Mouse (Mus musculus) left cerebral cortex, postnatal 10 days (tissue): Measurements from ENCODE around the gene Riok2. TPM values are rescaled to one million over a fixed set of nuclear protein-coding genes. Genes with fewer than 3 reads are reported as not detected.

ENCODE experiments used
- DNase-seq, 2 experiments: peaks; one replicate each; pipeline ENCODE4 v3.0.0; 2021 to 2022; ENCODE audit warnings: low spot score in 2 of 2, mixed read lengths in 1 of 2; ENCODE audit errors: extremely low spot score in 1 of 2
- intact Hi-C: fragments of 180-260 bp; cut with DNase I; formaldehyde crosslinking; loops from one replicate; pipeline ENCODE4 v1.15.1; 2025
- total RNA-seq, 2 experiments: library from RNA; stranded (reverse); gene quantifications; 2 replicates each; pipeline ENCODE4 v1.2.3; 2021

Riok2 gene
- total RNA-seq, 2 experiments from 2014 or later = 16.4 to 17.0 TPM

DNA sequence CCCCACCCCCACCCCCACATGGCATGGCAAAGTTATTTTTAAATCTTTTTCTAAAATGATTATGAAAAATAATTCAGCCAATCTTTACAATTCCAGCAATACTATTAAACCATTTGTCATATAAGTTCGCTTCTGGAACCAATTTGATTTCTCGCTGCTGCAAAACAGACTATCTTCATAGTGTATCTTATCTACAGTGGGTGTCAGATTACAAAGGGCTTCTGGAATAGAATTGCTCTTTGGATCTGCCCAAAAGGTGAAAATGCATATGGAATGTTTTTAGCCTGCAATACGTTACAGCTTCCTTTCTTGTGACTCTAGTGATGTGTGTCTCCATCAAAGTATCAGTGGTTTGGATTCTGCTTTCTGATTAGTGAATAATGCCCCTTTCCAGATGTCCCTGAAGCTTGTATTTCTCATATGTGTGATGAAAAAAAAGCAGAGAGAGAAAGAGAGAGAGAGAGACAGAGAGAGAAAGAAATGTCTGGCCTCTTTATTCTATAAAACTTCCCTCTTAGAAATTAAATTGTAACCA, 29.5 kb downstream of the Riok2 start:
- intact Hi-C loops = loop anchor here (5.0 kb wide), 1 partner anchor 44 kb away; no protein-coding TSS in a partner anchor

DNA sequence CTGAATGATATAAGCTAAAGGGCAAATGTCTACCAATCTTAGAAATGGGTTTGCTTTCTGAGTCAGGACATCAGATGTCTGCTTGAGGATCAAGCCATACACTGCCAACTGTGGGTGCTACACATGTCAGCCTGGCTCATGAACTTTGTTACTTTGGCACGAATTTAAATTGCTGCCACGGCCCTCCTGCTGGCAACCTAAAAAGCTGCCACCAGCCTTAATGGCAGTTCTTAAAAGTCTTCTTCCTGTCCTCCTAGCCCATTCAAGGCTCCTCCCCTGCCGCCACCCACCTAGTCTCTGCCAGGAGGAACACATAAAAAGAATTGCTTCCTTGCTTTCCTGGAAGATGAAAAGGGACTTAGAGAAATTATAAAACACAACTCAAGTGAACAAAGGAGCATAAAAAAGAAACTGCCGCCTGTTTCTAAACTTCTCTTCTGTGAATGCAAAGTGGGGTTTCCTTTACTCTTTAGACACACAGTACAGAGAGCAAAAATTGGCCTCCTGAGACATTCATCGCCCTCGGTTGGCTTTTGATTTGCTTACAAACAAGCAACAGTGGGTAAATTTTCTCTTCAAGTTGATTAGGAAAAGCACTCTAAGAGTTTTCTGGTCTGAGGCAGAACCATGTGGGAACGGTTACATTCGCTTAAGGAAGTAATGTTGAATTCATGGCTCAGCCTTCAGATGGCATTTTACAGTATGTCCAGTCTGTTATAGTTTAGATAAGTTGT, 30.9 kb downstream of the Riok2 start:
- intact Hi-C loops = loop anchor here (5.0 kb wide), 1 partner anchor 42 kb away; no protein-coding TSS in a partner anchor
- DNase-seq = peak in 1 of 2 experiments; percentile 42

More for the DNA sequence above, 29.5 kb downstream of the Riok2 start:
- no peak for DNase-seq

DNA sequence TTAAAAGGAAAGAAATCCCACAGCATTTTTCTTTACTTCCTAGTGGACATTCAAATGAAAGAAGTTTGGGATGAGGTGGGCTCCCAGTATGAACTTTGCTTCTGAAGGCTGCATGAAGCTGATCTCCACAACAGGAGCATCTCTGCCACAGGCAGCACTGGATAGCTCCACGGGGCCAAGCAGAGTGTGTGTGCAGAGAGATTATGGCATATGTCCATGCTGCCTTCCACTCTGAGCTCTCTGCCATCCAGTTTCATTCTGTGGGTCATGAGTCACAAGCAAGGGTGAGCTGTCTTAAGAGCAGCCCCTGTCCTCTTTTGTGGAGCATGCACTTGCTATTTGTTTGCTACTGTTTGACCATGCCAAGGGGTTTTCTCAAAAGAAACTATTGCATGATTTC, 31.5 kb downstream of the Riok2 start:
- no peak for DNase-seq
- intact Hi-C loops = no loop called here

DNA sequence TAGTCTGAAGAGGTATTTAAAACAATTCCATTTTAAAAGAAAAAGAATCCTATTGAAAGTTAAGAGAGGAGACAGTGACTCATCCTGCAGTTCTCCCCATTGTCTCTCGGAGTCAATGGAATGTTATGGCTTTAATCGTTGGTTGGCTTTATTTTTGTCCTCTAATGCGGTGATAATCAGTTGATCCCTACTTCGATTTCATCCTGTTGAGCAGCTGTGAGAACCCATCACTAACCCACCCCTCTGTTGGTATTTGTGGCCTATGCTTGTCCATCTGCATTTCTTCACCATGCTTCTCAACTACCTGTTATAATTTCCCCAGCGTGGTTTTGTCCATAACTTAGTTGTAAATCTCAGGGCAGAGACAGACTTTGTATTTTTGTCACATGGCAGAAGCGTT, 34.0 kb downstream of the Riok2 start:
- intact Hi-C loops = no loop called here
- no peak for DNase-seq

DNA sequence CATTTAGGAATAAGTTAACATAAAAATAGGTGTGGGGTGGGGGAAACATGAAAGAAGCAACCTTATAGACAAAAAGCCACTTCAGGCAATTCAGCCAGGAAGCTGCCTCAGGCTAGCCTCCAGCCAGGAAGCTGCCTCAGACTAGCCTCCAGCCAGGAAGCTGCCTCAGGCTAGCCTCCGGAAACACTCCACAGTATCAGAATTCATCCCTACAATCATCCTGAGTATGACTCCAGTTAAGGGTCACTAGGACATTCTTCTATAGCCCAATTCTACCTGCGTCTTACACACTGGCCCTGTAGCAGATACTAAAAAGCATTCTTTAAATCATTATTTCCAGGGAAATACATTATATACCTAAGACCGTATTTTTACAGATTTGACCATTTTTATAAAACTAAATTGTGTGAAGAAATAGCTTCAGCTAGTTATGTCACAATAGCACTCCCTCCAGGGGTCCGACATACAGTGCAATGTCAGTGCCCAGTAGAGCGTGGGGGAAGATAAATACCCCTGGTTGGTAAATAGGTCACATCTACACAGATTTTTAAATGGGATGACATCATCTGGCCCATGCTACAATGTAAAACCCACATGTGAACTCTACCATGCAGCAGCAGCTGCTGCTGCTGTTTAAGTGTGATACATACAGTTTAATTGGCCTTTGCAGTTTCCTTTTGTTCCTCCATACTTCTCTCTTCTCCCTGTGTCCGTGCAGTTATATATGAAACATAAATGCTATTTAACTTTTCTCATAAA, 34.8 kb downstream of the Riok2 start:
- intact Hi-C loops = no loop called here
- no peak for DNase-seq

DNA sequence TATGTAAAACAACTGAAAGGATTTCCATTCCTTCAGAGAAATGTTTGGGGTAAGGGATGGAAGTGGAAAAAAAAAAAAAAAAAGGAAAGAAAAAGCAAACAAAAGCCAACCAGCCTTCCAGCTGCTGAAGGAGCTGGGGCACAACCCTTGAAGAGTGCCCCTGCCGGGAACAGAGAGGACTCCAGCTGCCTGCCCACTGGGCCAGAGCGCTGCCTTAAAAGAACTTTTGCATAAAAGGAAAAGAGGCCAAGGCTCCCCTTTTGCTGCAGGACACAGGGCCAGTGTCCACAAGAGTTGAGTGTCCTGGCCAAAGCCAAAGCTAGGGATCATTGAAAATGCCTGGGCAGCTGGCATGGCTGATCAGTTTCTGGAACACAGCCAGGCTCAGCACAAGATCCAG, 35.5 kb downstream of the Riok2 start:
- intact Hi-C loops = no loop called here
- peak; percentile 44 to 47 for DNase-seq

DNA sequence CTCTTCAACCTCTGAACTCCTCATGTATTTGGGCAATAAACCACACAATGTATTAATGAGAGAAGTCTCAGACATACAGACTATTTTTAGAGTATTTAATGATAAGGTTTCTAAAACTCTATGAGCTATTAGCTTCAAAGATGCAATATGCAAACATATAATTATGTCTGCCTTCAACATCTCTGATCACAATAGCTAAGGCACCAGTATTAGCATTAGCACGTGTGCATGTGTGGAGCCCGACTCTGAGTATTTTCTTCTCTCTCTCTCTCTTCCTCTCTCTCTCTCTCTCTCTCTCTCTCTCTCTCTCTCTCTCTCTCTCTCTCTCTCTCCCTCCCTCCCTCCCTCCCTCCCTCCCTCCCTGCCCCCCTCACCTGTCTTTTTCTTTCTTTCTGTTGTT, 37.3 kb downstream of the Riok2 start:
- intact Hi-C loops = no loop called here
- no peak for DNase-seq

DNA sequence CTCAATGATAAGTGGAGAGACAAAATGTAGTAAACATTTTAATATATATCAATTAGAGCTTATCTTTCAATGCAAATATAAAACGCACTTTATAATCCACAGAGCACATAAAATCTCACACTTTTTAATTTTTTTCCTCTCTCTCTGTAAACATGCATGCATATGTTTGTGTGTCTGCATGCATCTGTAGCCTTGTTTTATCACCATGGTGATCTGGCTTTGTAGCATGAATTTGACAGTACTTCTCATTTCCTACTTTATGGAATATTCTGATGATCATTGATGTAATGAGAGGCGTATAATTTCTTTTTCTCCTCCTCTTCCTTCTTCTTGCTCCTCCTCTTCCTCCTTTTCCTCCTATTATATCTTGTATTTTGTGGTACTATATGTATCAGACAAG, 38.1 kb downstream of the Riok2 start:
- no peak for DNase-seq
- intact Hi-C loops = no loop called here

DNA sequence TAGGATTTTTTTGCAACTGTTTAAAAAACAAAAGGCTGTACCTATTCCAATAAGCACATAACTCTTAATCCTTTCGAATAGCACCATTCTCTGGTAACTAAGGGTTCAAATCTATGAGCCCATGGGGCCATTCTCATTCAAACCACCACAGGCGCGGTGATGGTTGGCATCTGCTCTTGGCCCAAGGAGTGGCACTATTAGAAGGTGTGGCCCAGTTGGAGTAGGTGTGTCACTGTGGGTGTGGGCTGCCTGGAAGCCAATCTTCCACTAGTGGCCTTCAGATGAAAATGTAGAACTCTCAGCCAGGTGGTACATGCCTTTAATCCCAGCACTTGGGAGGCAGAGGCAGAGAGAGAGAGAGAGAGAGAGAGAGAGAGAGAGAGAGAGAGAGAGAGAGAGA, 40.1 kb downstream of the Riok2 start:
- DNase-seq = no peak
- intact Hi-C loops = no loop called here

DNA sequence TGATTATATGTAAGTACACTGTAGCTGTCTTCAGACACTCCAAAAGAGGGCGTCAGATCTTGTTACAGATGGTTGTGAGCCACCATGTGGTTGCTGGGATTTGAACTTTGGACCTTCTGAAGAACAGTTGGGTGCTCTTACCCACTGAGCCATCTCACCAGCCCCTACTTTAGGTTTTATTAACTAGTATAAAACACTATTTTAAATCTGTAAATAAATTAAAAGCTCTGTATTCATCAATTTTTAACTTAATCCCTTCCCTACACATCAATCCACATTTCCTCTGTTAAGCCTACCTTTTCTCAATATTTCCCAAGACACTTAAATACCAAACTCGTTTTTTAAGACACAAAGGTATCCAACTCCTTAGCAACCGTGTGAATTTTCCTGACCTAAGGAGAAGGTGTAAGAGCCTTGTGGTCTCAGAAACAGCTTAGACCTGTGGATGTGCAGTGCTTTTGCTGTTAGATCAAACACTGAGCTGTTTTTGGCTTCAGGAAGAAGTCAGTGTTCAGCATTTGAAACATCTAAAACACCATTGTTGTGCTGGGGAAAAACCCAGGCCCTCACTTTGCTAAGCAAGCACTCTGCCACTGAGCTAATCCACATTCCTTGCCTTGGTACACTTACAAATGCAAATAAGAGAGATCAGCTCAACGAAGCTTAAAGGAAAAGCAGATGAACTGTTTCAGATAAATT, 50.6 kb downstream of the Riok2 start:
- no peak for DNase-seq
- intact Hi-C loops = no loop called here

DNA sequence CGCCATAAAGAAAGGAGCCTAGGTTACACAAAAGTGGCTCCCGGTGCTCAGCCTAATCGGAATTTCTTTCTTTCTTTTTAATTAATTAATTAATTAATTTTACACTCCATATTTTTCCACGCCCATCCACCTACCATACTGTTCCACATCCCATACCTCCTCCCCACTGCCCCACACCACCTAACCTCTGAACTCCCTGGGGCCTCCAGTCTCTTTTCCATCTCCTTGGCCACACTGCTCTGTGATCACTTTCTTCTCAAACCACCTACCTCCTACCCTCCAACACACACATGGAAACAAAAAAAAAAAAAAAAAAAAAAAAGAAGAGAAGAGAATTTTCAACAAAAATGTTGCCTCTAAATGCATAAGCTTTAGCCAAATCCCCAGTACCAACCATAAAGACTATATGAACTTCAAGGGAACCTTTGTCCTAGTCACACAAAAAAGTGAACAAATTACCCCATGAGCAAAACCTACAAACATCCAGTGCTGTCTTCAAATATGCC, 51.3 kb downstream of the Riok2 start:
- DNase-seq = no peak
- intact Hi-C loops = no loop called here

DNA sequence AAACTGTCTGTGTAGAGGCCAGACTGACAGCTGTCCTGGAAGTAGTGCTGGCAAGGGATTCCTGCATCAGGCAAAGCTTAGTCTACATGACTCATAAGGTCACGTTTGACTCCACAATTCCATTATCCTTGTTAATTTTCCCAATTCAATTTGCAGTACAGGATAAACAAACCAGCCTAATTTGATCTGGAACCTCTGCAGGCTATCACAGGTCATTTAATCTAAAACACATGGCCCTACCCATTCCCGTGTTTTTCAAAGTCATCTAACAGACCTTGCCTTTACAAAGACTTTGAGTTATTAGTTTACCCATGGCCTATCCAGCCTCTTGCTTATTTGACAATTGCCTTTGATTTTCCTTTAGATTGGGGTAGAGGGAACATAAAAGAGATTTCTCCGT, 51.8 kb downstream of the Riok2 start:
- intact Hi-C loops = no loop called here

DNA sequence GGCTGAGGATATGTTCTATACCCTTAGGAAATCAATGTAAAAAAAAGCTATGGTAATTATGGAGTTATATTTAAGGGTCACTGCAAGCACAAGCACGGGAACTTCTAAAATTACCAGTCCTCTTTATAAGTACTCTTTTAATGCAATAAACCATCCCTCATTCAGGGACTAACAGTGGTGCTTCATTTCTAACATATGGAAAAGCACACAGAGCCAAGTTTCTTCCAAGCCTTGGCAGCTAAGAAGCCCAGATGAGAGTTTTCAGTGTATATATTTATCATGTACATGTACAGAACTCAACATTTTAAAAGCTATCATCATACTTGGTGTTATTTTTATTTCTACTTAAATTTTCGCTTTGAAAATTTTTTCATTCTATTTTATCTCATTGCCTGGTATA, 54.8 kb downstream of the Riok2 start:
- peak in 1 of 2 experiments; percentile 32 for DNase-seq
- intact Hi-C loops = no loop called here

More for the DNA sequence above, 51.8 kb downstream of the Riok2 start:
- no peak for DNase-seq

DNA sequence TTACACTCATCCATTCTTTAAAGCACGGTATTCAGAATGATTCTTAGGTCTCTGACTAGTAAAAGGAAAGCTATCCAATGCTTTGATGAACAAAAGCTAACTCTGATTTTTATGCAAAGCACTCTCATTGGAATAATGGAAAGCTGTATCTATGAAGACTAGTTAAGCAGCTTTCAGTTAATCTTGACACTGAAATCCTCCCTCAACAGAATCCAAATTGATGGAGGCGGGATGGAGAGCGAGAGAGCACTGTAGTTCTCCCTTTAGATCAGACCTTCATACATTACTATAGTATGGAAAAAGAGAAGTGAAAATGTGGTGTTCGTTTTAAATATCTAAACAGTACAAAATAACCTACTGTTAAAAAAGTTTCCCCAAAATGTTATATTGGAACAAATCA, 59.6 kb downstream of the Riok2 start:
- DNase-seq = no peak
- intact Hi-C loops = no loop called here

DNA sequence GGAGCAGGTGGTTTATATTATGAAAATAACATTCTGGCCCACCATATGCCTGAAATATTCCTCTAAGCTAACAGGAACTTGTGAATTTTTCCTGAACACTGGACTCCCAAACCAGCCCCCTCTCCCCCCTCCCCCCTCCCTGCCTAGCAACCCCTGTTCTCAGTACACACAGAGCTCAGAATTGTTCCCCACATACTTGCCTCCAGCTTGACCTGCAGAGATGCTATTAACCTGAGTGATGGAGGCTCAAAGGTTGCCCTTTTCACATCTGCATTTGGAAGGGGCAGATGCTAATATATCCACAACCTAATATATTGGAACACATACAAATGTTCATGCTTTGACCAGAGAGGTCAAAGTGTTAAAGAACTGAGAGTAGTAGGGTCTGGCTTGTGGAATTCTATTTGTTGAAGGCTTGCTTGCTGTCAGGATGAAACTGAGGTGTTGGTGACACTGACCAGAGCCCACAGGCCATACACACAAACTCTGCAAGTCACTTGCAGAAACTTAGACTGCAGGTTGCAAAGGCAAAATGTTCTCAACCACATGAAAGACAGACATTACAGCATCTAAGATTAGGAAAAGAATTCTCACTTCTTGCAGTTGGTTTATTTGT, 64.6 kb downstream of the Riok2 start:
- intact Hi-C loops = no loop called here
- DNase-seq = no peak

DNA sequence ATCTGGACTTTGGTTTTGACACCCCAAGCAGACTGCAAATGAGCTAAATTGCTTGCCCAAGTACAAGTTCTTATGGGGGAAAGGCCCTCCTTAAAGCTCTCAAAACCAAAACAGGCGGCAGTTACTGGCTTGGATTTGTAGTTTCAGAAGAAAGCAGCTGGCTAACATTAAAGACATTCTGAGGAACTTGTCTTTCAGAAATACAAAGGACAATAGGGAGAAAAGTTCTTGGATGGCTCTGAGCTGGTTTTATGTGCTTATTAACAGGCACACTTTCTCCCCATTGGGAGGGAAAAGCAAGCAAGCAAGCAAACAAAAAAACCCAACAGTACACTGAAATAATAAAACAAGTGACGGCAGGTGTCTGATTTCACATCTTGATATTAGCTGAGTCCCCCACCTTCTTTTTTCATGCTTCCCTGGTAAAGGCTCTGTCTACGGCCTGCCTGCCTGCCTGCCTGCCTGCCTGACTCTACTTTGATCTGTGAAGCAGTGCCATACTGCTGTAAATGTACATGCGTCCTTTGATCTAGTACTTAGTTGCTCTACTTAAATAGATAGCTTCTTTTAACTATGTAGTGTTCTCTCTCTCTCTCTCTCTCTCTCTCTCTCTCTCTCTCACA, 67.9 kb downstream of the Riok2 start:
- intact Hi-C loops = no loop called here
- no peak for DNase-seq

DNA sequence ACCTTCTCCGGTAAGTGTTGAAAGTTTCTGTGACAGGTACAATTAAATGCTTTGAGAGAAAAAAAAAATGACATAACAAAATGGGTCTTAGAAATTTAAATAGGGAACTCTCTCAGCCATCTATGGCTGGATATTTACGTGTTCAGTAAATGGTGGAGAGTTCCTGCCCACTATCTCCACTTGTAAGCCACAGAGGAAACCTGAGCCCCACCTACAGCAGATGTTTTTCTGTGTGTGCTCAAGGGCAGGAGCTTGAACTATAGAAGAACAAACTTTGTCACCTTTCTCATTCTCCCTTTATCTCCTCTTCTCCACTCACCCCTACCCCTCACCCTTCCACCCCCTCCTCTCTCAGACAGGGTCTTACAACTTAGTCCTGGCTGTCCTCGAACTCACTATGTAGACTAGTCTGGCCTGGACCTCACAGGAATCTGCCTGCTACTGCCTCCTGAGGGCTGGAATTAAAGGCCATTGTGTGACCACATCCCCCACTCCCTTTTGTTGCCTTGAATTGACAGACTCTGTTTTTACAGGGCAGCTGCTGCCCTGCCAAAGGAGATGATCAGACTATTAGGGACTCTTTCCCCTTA, 70.3 kb downstream of the Riok2 start:
- DNase-seq = no peak
- intact Hi-C loops = no loop called here
